Mouse (Mus musculus) embryonic stem cell, embryonic (primary cell): Measurements from ENCODE around the gene Mettl7a1.
"Not testable (repeated sequence)": the region's sequence is repeated elsewhere in the genome, so short reads cannot be mapped to it uniquely, and the experiment has no call there.

Experiments used
- CTCF ChIA-PET, 4 experiments: fragments of 300-600 bp in 2 of 4; fragments of 350-600 bp in 2 of 4; sonication (Branson Sonifier 250); formaldehyde crosslinking; loops; one replicate each; lab custom pipeline; 2022; ENCODE audit warnings: inconsistent platforms in 2 of 4; lab: Charles Lee
- POLR2A ChIA-PET, 4 experiments: fragments of 300-600 bp in 2 of 4; fragments of 350-600 bp in 2 of 4; sonication (Branson Sonifier 250); formaldehyde crosslinking; loops; one replicate each; lab custom pipeline; 2022; ENCODE audit warnings: antibody characterized with exemption in 4 of 4, inconsistent platforms in 1 of 4; lab: Charles Lee

Gene Mettl7a1

DNA sequence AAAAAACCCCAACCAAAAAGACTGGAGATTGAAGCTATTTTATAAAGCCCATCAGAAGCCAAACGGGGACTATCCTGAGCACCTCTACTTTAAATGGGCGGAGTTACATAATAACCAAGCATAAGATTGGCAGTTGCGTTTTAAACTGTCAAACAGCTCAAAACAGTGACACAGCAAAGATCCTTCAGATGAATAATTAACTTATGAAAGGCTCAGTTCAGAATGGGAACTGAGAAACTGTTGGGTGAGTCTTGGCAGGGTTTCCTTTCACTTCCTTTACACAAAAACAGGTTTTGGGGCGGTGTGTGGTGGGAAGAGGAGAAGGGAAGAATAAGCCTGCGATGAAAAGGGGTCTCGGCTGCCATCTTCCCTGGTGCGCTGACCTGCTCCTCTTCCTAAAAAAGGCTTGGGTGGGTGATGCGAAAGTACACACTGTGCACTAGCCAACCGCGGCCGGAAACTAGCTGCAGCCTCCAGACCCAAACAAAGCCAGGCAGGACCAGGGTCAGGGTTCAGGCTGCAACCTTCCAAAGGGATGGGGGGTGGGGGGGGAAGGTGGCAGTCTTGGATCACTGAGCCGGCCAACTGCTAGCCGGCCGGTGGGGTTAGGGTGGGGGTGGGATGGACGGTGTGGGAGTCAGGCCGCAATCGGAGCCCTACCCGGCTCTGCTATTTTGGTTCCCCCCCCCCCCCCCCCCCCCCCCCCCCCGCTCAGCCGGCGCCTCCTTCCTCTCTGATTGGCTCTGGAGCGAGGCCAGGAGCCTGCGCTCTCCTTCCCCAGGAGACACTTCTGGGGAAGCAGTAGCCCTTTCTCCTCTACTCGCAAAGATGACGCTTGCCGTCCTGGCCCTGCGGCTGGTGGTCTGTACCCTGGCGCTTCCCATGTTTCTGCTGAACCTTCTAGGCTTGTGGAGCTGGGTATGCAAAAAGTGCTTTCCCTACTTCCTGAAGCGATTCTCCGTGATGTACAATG, at the start of gene Mettl7a1:
Gene Mettl7a1, plus strand, starts transcription at position 122 of the 973 bp plus-strand sequence.
- ChIA-PET POLR2A (interaction anchor here (0.6 to 4.1 kb wide), 40 partner anchors 9 to 383 kb away, joined by 3 to 24 read pairs (median 4); partner anchors contain the start of genes Tmprss12 (in 2 of the 4), Atf1 (in 1 of the 4) and Cela1 (in 1 of the 4)), CTCF (interaction anchor here in 2 of 4 experiments (0.5 to 2.8 kb wide), 12 partner anchors 9 to 398 kb away, joined by 3 to 7 read pairs (median 3); partner anchors contain the start of gene Mettl7a3 (in 1 of the 2))

- CTCF ChIA-PET = no interaction called here
Observed at GRCm38 (mm10) chr15:100256386-100256785, 47.6 kb upstream of the Mettl7a1 start.

DNA sequence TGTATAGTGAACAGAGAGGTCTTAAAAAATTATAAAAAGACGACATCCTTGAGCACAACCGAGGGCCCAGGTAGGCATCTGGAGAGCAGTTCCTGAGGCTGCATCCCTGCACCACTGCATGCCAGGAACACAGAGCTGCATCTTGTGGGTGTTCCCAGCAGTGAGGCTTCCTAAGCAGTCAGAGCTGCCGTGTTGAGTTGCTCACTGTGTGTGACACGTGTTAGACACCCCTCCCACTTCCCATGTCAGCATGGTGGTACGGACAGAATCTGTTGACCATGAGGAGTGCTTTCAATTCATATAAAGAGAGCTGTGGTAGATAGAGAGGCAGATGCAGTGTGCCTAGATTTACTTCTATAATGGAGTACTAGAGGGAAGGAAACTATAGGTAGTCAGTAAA, 46.6 kb upstream of the Mettl7a1 start:
- CTCF ChIA-PET = no interaction called here
- POLR2A ChIA-PET = interaction anchor here (0.5 to 6.6 kb wide), 27 partner anchors 8 to 862 kb away, joined by 3 to 175 read pairs (median 8); partner anchors contain the start of genes Tmprss12 (in 3 of the 4) and Atf1 (in 2 of the 4)

More at GRCm38 (mm10) chr15:100256386-100256785, 47.6 kb upstream of the Mettl7a1 start:
- POLR2A ChIA-PET = interaction anchor here (0.5 to 6.6 kb wide), 33 partner anchors 8 to 1434 kb away, joined by 3 to 175 read pairs (median 5); partner anchors contain the start of genes Atf1 (in 2 of the 4) and Tmprss12 (in 2 of the 4)

DNA sequence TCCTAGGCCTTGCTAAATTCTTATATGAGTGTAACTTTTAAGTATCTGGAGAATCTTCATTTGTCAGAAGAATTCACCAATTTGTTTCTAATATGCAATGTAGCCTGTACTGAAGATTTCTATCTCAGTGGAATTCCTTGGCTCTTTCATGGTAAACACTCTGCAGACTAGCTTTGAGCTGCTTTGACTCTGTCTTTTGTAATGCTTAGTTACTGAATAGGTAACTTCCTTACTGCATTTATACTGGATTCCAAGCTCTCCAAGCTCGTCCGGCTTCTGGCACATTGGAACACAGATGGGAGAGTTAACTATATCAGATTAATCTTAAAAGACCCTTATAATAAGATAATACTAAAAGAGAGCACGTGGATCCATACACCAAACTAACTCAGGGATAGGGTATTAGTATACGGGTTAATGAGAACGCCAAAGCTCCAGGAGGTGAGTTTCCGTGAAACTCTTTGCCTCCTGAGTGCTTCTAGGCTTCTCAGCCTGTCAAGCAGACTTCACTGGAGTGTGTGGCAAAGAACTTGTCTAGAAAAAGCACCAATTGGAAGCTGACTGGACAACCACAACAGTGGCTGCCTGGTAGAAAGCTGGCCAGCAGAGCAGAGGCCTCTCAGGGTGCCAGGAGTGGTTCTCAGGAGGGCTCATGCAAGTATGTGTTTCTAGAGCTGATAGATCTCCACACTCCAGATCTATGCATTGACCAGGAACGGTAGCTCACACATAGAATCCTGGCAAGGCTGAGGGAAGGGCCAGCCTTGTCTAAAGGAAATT, 45.1 kb upstream of the Mettl7a1 start:
- CTCF ChIA-PET = interaction anchor here in 2 of 4 experiments (0.5 to 0.7 kb wide), 2 partner anchors 14 to 533 kb away, joined by 3 to 4 read pairs; partner anchors contain the start of gene Cox14 (in 1 of the 2)
- POLR2A ChIA-PET = interaction anchor here (0.6 to 6.6 kb wide), 28 partner anchors 9 to 69 kb away, joined by 3 to 175 read pairs (median 4); partner anchors contain the start of genes Atf1 (in 2 of the 4) and Tmprss12 (in 2 of the 4)

DNA sequence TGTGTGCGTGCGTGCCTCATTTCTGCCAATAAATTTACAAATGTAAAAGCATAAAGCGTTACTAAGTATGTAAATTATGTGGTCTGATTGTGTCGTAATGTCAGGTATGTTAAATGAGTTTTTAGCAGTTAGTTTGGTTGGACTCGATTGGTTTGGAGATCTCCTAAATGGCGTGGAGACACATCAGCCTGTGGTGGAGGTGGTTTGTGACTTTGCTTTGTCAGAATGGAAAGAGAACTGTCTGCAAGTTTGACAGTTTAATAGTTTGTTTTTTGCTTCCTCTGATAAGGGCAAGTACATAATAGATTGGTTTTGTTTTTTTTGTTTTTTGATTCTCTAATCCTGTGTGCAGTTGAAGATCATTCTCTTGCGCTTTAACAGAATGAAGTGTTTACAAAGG, 43.6 kb upstream of the Mettl7a1 start:
- POLR2A ChIA-PET = interaction anchor here in 2 of 4 experiments (2.5 to 6.6 kb wide), 7 partner anchors 9 to 30 kb away, joined by 11 to 175 read pairs (median 73); no protein-coding TSS in a partner anchor
- CTCF ChIA-PET = not testable (repeated sequence)

- POLR2A ChIA-PET = interaction anchor here in 3 of 4 experiments (0.6 to 10.8 kb wide), 31 partner anchors 8 to 63 kb away, joined by 3 to 283 read pairs (median 6); partner anchors contain the start of genes Mettl7a1 (in 2 of the 3), Atf1 (in 1 of the 3) and Tmprss12 (in 1 of the 3)
- CTCF ChIA-PET = interaction anchor here (0.6 to 1.9 kb wide), 17 partner anchors 9 to 1632 kb away, joined by 3 to 6 read pairs (median 3); partner anchors contain the start of genes Mettl7a1 (in 1 of the 4) and Tmprss12 (in 1 of the 4)
Observed at GRCm38 (mm10) chr15:100263246-100263905, 40.6 kb upstream of the Mettl7a1 start.

- POLR2A ChIA-PET = interaction anchor here in 3 of 4 experiments (0.7 to 10.8 kb wide), 18 partner anchors 7 to 42 kb away, joined by 3 to 283 read pairs (median 6); partner anchors contain the start of genes Tmprss12 (in 2 of the 3), Atf1 (in 1 of the 3) and Mettl7a1 (in 1 of the 3)
- CTCF ChIA-PET = no interaction called here
Observed at GRCm38 (mm10) chr15:100265586-100266325, 38.2 kb upstream of the Mettl7a1 start.

GRCm38 (mm10) chr15:100268916-100269315, 35.0 kb upstream of the Mettl7a1 start:
- POLR2A ChIA-PET = interaction anchor here (0.6 to 10.8 kb wide), 47 partner anchors 10 to 394 kb away, joined by 3 to 283 read pairs (median 13); partner anchors contain the start of genes Tmprss12 (in 4 of the 4), Atf1 (in 2 of the 4), Mettl7a1 (in 2 of the 4) and Lima1 (in 1 of the 4)

GRCm38 (mm10) chr15:100269776-100270175, 34.2 kb upstream of the Mettl7a1 start:
- POLR2A ChIA-PET = interaction anchor here (0.6 to 10.8 kb wide), 79 partner anchors 8 to 565 kb away, joined by 3 to 283 read pairs (median 6); partner anchors contain the start of genes Tmprss12 (in 4 of the 4), Atf1 (in 2 of the 4), Mettl7a1 (in 2 of the 4) and Dazap2 (in 1 of the 4)
- CTCF ChIA-PET = interaction anchor here in 2 of 4 experiments (0.6 to 1.3 kb wide), 3 partner anchors 21 to 37 kb away, joined by 3 read pairs; no protein-coding TSS in a partner anchor

More at GRCm38 (mm10) chr15:100268916-100269315, 35.0 kb upstream of the Mettl7a1 start:
- CTCF ChIA-PET = interaction anchor here in 1 of 4 experiments (0.6 kb wide), 1 partner anchor 538 kb away, joined by 8 read pairs; no protein-coding TSS in a partner anchor

GRCm38 (mm10) chr15:100270609-100271008, 33.3 kb upstream of the Mettl7a1 start:
- ChIA-PET CTCF (interaction anchor here in 2 of 4 experiments (0.6 to 1.3 kb wide), 2 partner anchors 22 to 34 kb away, joined by 3 read pairs; partner anchors contain the start of gene Mettl7a1 (in 1 of the 2)), POLR2A (interaction anchor here (0.6 to 10.8 kb wide), 63 partner anchors 9 to 1000 kb away, joined by 3 to 283 read pairs (median 8); partner anchors contain the start of genes Tmprss12 (in 3 of the 4), Atf1 (in 2 of the 4), Mettl7a1 (in 2 of the 4) and Dazap2 (in 1 of the 4))

GRCm38 (mm10) chr15:100271411-100271810, 32.5 kb upstream of the Mettl7a1 start:
- ChIA-PET CTCF (no interaction called here), POLR2A (interaction anchor here (0.7 to 10.8 kb wide), 26 partner anchors 8 to 999 kb away, joined by 3 to 283 read pairs (median 24); partner anchors contain the start of genes Mettl7a1 (in 2 of the 4), Tmprss12 (in 2 of the 4) and Atf1 (in 1 of the 4))

DNA sequence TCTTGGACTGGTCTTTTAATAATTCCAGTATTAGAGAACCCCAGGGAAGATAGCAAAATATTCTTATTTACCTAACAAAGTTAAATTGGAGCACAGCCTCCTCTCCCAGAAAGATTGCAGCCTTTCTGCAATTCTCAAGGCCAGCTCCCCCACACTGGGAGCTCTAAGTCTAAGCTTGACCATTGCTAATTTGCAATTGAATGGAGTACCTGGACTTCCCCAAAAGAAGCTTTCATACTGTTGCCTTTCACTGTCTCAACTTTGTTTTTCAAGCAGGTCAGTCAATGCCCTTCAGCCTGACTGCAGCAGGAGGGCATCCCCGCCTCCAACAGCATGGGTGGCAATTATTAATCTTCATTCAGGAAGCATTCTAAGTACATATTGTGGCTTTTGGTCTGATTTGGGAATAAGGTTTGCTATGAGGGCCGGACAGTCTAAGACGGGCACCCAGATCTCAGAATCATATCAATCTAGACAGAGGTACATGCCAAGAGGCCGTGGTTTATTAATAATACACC, 30.1 kb upstream of the Mettl7a1 start:
- CTCF ChIA-PET = not testable (repeated sequence)

GRCm38 (mm10) chr15:100274790-100275559, 29.0 kb upstream of the Mettl7a1 start:
- POLR2A ChIA-PET = interaction anchor here (0.6 to 6.6 kb wide), 49 partner anchors 8 to 960 kb away, joined by 3 to 90 read pairs (median 4); partner anchors contain the start of genes Atf1 (in 3 of the 4) and Mettl7a1 (in 3 of the 4)
- CTCF ChIA-PET = interaction anchor here in 3 of 4 experiments (0.6 to 1.2 kb wide), 3 partner anchors 26 to 403 kb away, joined by 3 to 4 read pairs (median 4); no protein-coding TSS in a partner anchor

More for the DNA sequence above, 30.1 kb upstream of the Mettl7a1 start:
- POLR2A ChIA-PET = interaction anchor here (0.6 to 6.6 kb wide), 23 partner anchors 9 to 45 kb away, joined by 3 to 90 read pairs (median 5); partner anchors contain the start of genes Atf1 (in 1 of the 4) and Mettl7a1 (in 1 of the 4)

- ChIA-PET POLR2A (interaction anchor here in 3 of 4 experiments (0.7 to 6.6 kb wide), 35 partner anchors 9 to 402 kb away, joined by 3 to 90 read pairs (median 5); partner anchors contain the start of genes Atf1 (in 3 of the 3), Lima1 (in 1 of the 3) and Mettl7a1 (in 1 of the 3)), CTCF (interaction anchor here in 2 of 4 experiments (0.6 to 1.1 kb wide), 4 partner anchors 19 to 304 kb away, joined by 3 to 4 read pairs (median 3); no protein-coding TSS in a partner anchor)
Observed at GRCm38 (mm10) chr15:100276403-100276802, 27.5 kb upstream of the Mettl7a1 start.
